ENCODE assay signal across 18 mouse cellular contexts in the genomic region with DNA sequence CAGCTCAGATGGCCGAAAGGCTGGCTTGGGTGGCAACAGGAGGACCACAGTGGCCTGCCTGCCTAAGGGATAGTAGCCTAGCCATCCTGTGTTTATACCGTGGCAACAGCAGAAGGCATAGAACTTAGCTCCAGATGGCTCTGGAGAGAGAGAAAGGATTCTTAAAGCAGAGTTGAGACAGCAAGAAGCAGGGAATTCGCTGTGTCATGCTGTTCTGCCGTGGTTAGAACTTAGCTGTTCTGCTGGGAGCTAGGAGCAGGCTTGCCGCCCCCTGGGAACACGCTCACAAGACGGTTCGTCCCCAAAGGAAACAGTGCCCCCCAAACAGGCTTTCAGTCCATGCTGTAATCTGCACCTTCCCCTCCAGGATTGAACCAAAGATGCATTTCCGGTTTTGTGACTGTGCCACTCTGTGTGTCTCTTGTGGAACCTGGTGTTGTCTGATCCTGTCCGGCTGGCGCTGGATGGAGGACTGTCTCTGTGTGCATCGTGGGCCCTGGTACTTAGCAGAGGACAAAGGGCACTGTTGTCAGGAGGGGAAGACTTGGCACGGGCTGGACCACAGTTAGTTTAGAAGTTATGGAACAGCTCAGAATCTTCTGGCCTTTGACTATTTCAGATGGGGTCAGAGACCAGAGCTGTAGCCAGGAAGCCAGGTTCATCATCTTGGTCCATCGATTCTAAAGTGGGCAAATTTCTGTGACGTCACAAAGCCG.
A peak's percentile ranks its signal among the peaks of the same experiment; 100 is the strongest.
DNase-seq lines count a peak whose midpoint lies in the region; ATAC-seq and TF ChIP-seq lines count a peak whose summit lies in the region.
"Had no signal": no experiment of that assay in that cellular context is flagged by ENCODE, and none has a peak within 500 bp of the region (broad histone marks: within the 10 kb centered on the region; RNA-seq: fewer than 3 reads in every experiment).

No protein-coding gene starts in this region.

- H3K36me3 ChIP-seq in heart, embryonic 12.5 days, result peaks cover 65% of the 10 kb centered on the region

- no peak overlapping the region for H3K4me3 ChIP-seq in heart, embryonic 12.5 days
- no peak overlapping the region for H3K4me3 ChIP-seq in left cerebral cortex, adult 2 months
- H3K4me3 ChIP-seq: embryonic facial prominence, embryonic 13.5 days; intestine, embryonic 15.5 days; limb, embryonic 12.5 days had no signal

- TF ChIP-seq CTCF in left cerebral cortex, adult 2 months (IDR thresholded peaks at IDR 0.05), result no peak

- H3K9ac ChIP-seq in heart, embryonic 12.5 days, result no peak overlapping the region
- H3K9ac ChIP-seq: embryonic facial prominence, embryonic 13.5 days; intestine, embryonic 15.5 days; limb, embryonic 12.5 days; liver, postnatal 0 days had no signal

- no peak overlapping the region for H3K4me2 ChIP-seq in heart, embryonic 12.5 days
- H3K4me2 ChIP-seq: embryonic facial prominence, embryonic 13.5 days; intestine, embryonic 15.5 days; limb, embryonic 12.5 days had no signal

- no peaks in the 10 kb centered on the region for H3K27me3 ChIP-seq in heart, embryonic 12.5 days (replicated peaks)
- H3K27me3 ChIP-seq: embryonic facial prominence, embryonic 13.5 days; intestine, embryonic 15.5 days; limb, embryonic 12.5 days; Patski had no signal

- intact Hi-C loops in heart, postnatal 10 days (cut with DNase I), result no loop called here
- intact Hi-C loops in left cerebral cortex, adult 2 months (cut with DNase I), result loop anchor here (5.0 kb wide), 2 partner anchors 111 to 124 kb away; a partner anchor contains a TSS

- peaks cover 17% of the 10 kb centered on the region; the same call in 1 of the 2 replicates for H3K4me1 ChIP-seq in heart, embryonic 12.5 days (replicated peaks)
- H3K4me1 ChIP-seq: intestine, embryonic 15.5 days had no signal

- no peaks in the 10 kb centered on the region for H3K9me3 ChIP-seq in heart, embryonic 12.5 days (replicated peaks)
- H3K9me3 ChIP-seq: embryonic facial prominence, embryonic 13.5 days; intestine, embryonic 15.5 days; limb, embryonic 12.5 days had no signal

- WGBS in heart, embryonic 12.5 days, result 81% methylated on average over 16 of the region's 16 CpGs

- H3K27ac ChIP-seq in heart, embryonic 12.5 days (ENCODE audit: poor library complexity, severe bottlenecking), result peak overlapping the region; percentile 17
- peak overlapping the region; percentile 72 for H3K27ac ChIP-seq in left cerebral cortex, adult 2 months
- H3K27ac ChIP-seq: embryonic facial prominence, embryonic 13.5 days; intestine, embryonic 15.5 days; limb, embryonic 12.5 days had no signal

- DNase-seq in heart, postnatal 10 days, result no peak
- peak in 1 of 2 experiments; percentile 24 for DNase-seq in left cerebral cortex, adult 2 months (ENCODE audit: extremely low spot score in 1 of 2, low spot score in 2 of 2)
- DNase-seq in left cerebral cortex, adult 11 months (ENCODE audit: low spot score), result no peak
- DNase-seq in brain, adult 2 months (ENCODE audit: low read depth, low spot score), result peak; percentile 89
- peak; percentile 71 for DNase-seq in layer of hippocampus, adult 9-11 months
- no peak for DNase-seq in spleen, postnatal 36 days (ENCODE audit: low spot score in 2 of 2)
- no peak for DNase-seq in cerebellum, postnatal 10 days
- DNase-seq: adrenal gland, postnatal 25 days; heart, postnatal 14 days; liver, postnatal 0 days; midbrain, embryonic 14.5 days; thymus, postnatal 4 days had no signal

- no peak for ATAC-seq in heart, embryonic 12.5 days (ENCODE audit: insufficient number of reproducible peaks, low FRiP score)
- ATAC-seq: CD4-positive, CD25-positive, alpha-beta regulatory T cell, adult 4 months; intestine, embryonic 15.5 days; liver, postnatal 0 days; Patski had no signal

Comparison
In these comparisons a context has a peak if more than half of its experiments do, and no peak if none do; other contexts are left out.
1. DNase-seq: peak in brain, adult 2 months (single experiment) and layer of hippocampus, adult 9-11 months (single experiment); none in heart, postnatal 10 days (0 of 2), left cerebral cortex, adult 11 months (single experiment), spleen, postnatal 36 days (0 of 2) and cerebellum, postnatal 10 days (0 of 2).